Mouse (Mus musculus): ENCODE measurements around the gene Gsto1. TPM values are rescaled to one million over a fixed set of nuclear protein-coding genes. Genes with fewer than 3 reads are reported as not detected.
"Not testable (repeated sequence)": the region's sequence is repeated elsewhere in the genome, so short reads cannot be mapped to it uniquely, and the experiment has no call there.

The Gsto1 gene
- polyA plus RNA-seq, 1 experiment = 125 TPM

DNA sequence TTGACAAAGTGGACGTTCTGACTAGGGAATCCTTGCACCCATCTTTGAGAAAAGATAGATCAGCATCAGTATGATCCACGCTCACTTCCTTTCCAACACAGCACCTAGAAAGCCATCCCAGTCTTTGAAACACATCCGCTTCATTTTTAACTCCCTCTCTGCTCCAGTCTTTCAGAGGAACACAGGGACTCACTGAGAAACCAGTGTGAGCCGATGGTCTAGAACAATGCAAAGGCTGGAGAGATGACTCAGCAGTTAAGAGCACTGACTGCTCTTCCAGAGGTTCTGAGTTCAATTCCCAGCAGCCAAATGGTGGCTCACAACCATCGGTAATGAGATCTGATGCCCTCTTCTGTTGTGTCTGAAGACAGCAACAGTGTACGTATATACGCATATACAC, 19.0 kb upstream of the Gsto1 start:
- Histone ChIP-seq H3K36me3 (ENCODE audit: control insufficient read depth, insufficient read depth, low read length, poor library complexity, severe bottlenecking) (no peaks in the 10 kb centered on the region), H3K27me3 (ENCODE audit: control insufficient read depth, insufficient read depth, low read length, poor library complexity, severe bottlenecking) (no peaks in the 10 kb centered on the region), H3K9ac (ENCODE audit: low read depth, poor library complexity, severe bottlenecking) (peak overlapping the region; percentile 83; the same call in 1 of the 2 replicates), H3K4me1 (ENCODE audit: control insufficient read depth, insufficient read depth, low read length) (peaks cover 2% of the 10 kb centered on the region), H3K4me3 (ENCODE audit: low read depth, low read length) (0 out of 2 replicates have a peak overlapping the region, but pooled peaks have one; percentile 11), H3K27ac (ENCODE audit: insufficient read depth, low read length) (peak overlapping the region; percentile 90), H3K9me3 (replicated peaks; ENCODE audit: control insufficient read depth, insufficient read depth, low read length, poor library complexity, severe bottlenecking) (no peaks in the 10 kb centered on the region)
- TF ChIP-seq CTCF (IDR thresholded peaks at IDR 0.05; ENCODE audit: low read depth, low read length) = no peak
- TF ChIP-seq EP300 (IDR thresholded peaks at IDR 0.05; ENCODE audit: insufficient read depth, low read depth, low read length) = no peak
- TF ChIP-seq POLR2A (IDR thresholded peaks at IDR 0.05; ENCODE audit: insufficient read depth, low read length) = no peak

DNA sequence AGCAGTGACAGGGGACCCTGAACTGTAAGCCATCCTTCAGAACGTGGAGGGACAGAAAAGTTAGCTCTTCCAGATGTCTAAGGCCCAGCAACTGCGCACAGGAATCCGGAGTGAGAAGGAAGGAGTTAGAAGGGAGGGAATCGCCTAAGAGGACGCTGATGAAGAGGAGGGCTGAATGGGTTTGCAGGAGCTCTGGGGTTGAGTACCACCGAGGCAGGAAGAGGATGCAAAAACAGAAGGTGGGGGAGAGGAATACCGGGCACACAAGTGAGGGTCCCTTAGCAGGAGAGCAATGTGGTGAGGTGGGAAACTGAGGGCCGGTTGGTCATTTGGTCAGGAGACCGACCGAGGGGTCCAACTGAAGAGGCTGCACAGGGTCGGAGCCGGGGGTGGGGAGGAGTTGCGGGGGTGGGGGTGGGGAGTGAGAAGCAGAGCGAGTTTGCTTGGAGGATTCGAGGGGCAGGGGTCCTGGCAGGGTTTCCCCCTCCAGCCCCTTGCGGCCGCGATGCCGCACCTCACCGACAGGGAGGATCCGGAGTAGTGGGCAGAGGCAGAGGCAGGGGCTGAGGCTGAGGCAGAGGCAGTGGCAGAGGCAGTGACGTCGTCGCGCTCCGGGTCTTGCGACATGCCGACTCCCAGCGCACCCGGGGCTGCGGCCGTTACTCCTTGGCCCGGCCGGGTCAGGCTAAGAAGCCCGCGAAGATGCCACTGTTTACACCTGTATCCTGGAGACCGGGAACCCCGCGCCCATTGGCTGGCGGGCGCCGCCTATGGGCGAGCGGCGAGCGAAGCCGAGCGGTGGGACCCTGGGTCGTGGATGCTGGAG, 17.9 kb upstream of the Gsto1 start:
- Histone ChIP-seq H3K4me3 (ENCODE audit: low read depth, low read length) (peak overlapping the region; percentile 88), H3K36me3 (ENCODE audit: control insufficient read depth, insufficient read depth, low read length, poor library complexity, severe bottlenecking) (no peaks in the 10 kb centered on the region), H3K27ac (ENCODE audit: insufficient read depth, low read length) (no peak overlapping the region), H3K4me1 (ENCODE audit: control insufficient read depth, insufficient read depth, low read length) (peaks cover 2% of the 10 kb centered on the region), H3K9ac (ENCODE audit: low read depth, poor library complexity, severe bottlenecking) (peak overlapping the region; percentile 81), H3K9me3 (replicated peaks; ENCODE audit: control insufficient read depth, insufficient read depth, low read length, poor library complexity, severe bottlenecking) (no peaks in the 10 kb centered on the region), H3K27me3 (ENCODE audit: control insufficient read depth, insufficient read depth, low read length, poor library complexity, severe bottlenecking) (no peaks in the 10 kb centered on the region)
- TF ChIP-seq EP300 (IDR thresholded peaks at IDR 0.05; ENCODE audit: insufficient read depth, low read depth, low read length) (0 out of 2 replicates have a peak, but pooled peaks have one; percentile 23), POLR2A (IDR thresholded peaks at IDR 0.05; ENCODE audit: insufficient read depth, low read length) (no peak), CTCF (IDR thresholded peaks at IDR 0.05; ENCODE audit: low read depth, low read length) (peak; percentile 36)

DNA sequence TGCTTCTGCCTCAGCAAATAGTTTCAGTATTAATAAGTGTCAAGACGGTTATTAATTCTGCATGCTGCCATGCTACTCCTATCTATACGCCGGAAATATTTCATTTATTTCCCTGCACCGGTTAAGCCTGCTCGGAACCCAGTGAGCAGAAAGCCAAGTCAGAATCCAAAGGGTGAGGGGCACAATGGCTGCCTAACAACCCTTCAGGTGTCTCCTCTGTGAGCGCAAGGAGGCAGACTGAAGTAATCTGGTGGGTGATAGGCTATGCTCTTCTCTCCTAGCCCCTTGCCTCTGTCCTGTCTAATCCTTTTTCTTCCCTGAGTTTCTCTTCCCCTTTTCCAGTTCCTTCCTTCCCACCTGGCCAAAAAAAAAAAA, 17.3 kb upstream of the Gsto1 start:
- Histone ChIP-seq H3K27ac (ENCODE audit: insufficient read depth, low read length) (no peak overlapping the region), H3K36me3 (ENCODE audit: control insufficient read depth, insufficient read depth, low read length, poor library complexity, severe bottlenecking) (no peaks in the 10 kb centered on the region), H3K9ac (ENCODE audit: low read depth, poor library complexity, severe bottlenecking) (peak overlapping the region; percentile 81), H3K27me3 (ENCODE audit: control insufficient read depth, insufficient read depth, low read length, poor library complexity, severe bottlenecking) (no peaks in the 10 kb centered on the region), H3K4me3 (ENCODE audit: low read depth, low read length) (peak overlapping the region; percentile 75), H3K4me1 (ENCODE audit: control insufficient read depth, insufficient read depth, low read length) (peaks cover 2% of the 10 kb centered on the region), H3K9me3 (replicated peaks; ENCODE audit: control insufficient read depth, insufficient read depth, low read length, poor library complexity, severe bottlenecking) (no peaks in the 10 kb centered on the region)
- no peak for TF ChIP-seq POLR2A (IDR thresholded peaks at IDR 0.05; ENCODE audit: insufficient read depth, low read length)
- TF ChIP-seq EP300 (IDR thresholded peaks at IDR 0.05; ENCODE audit: insufficient read depth, low read depth, low read length) = no peak

DNA sequence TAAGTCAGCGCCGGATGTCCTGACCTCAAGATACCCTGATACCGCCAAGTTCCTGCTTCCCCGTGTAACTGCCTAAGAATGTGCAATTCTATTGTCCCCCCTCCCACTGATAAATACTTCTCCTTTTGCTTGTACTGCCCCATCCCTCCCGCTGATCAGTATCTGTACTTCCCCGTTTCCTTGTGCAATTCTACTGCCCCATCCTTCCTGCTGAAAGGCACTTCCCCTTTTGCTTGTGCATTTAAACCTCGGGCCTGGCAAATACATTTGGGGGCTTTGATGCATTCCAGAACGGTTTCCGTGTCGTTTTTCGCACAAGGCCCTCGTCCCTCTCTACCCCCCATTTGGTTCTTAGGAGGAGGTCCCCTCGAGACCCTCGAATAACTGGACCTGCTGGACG, 13.5 kb upstream of the Gsto1 start:
- H3K27me3 ChIP-seq (ENCODE audit: control insufficient read depth, insufficient read depth, low read length, poor library complexity, severe bottlenecking); H3K36me3 ChIP-seq (ENCODE audit: control insufficient read depth, insufficient read depth, low read length, poor library complexity, severe bottlenecking); H3K9me3 ChIP-seq (replicated peaks; ENCODE audit: control insufficient read depth, insufficient read depth, low read length, poor library complexity, severe bottlenecking); H3K9ac ChIP-seq (ENCODE audit: low read depth, poor library complexity, severe bottlenecking); H3K27ac ChIP-seq (ENCODE audit: insufficient read depth, low read length); H3K4me3 ChIP-seq (ENCODE audit: low read depth, low read length); H3K4me1 ChIP-seq (ENCODE audit: control insufficient read depth, insufficient read depth, low read length): not testable (repeated sequence)

DNA sequence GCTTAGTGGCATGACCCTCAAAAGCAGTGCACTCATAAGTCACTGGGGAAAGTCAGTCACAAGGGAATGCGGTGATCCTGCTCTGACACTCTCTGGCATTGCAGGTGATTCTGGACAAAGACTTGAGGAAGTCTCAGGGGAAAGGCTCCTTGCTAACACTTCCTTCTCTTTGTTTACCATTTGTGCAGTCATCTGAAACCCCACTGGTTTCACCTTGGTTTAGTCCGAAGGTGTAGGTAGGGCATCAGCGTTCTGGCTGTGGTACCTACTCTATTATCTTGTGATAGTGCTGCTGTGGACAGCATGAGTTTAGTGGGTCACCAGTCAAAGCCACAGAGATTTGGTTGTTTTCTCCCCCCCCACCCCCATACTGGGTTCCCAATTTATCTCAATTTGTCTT, 5.0 kb upstream of the Gsto1 start:
- H3K27ac ChIP-seq (ENCODE audit: insufficient read depth, low read length) = no peak overlapping the region
- no peaks in the 10 kb centered on the region for H3K27me3 ChIP-seq (ENCODE audit: control insufficient read depth, insufficient read depth, low read length, poor library complexity, severe bottlenecking)
- H3K36me3 ChIP-seq (ENCODE audit: control insufficient read depth, insufficient read depth, low read length, poor library complexity, severe bottlenecking) = no peaks in the 10 kb centered on the region

DNA sequence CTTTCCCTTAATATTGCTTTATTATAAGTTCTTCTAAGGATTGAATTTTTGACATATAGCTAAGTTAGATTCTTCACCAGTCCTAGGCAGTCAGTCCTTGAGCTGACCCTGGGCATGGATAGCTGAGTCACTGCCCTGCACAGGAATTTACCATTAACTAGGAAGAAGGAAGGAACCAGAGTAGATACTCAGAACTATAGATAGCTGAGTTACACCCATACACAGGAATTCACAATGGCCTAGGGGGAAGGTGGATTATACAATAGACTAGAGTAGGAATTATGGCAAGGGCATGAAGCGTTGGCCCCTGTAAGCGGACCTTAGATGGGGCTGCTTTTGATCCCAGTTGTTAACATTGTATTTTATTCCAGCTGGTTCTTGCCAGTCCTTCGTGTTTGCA, 2.6 kb upstream of the Gsto1 start:
- H3K36me3 ChIP-seq (ENCODE audit: control insufficient read depth, insufficient read depth, low read length, poor library complexity, severe bottlenecking); H3K4me3 ChIP-seq (ENCODE audit: low read depth, low read length); H3K9ac ChIP-seq (ENCODE audit: low read depth, poor library complexity, severe bottlenecking); H3K9me3 ChIP-seq (replicated peaks; ENCODE audit: control insufficient read depth, insufficient read depth, low read length, poor library complexity, severe bottlenecking); H3K27ac ChIP-seq (ENCODE audit: insufficient read depth, low read length); H3K4me1 ChIP-seq (ENCODE audit: control insufficient read depth, insufficient read depth, low read length); H3K27me3 ChIP-seq (ENCODE audit: control insufficient read depth, insufficient read depth, low read length, poor library complexity, severe bottlenecking): not testable (repeated sequence)

More for the DNA sequence above, 5.0 kb upstream of the Gsto1 start:
- Histone ChIP-seq H3K4me3 (ENCODE audit: low read depth, low read length) (no peak overlapping the region), H3K9ac (ENCODE audit: low read depth, poor library complexity, severe bottlenecking) (no peak overlapping the region), H3K4me1 (ENCODE audit: control insufficient read depth, insufficient read depth, low read length) (no peaks in the 10 kb centered on the region), H3K9me3 (replicated peaks; ENCODE audit: control insufficient read depth, insufficient read depth, low read length, poor library complexity, severe bottlenecking) (no peaks in the 10 kb centered on the region)
- TF ChIP-seq CTCF (IDR thresholded peaks at IDR 0.05; ENCODE audit: low read depth, low read length) = no peak
- no peak for TF ChIP-seq POLR2A (IDR thresholded peaks at IDR 0.05; ENCODE audit: insufficient read depth, low read length)
- TF ChIP-seq EP300 (IDR thresholded peaks at IDR 0.05; ENCODE audit: insufficient read depth, low read depth, low read length) = no peak

Measured in ES-Bruce4 (cell line).